Mouse (Mus musculus): Measurements from ENCODE around the gene Larp4. TPM values are rescaled to one million over a fixed set of nuclear protein-coding genes. Genes with fewer than 3 reads are reported as not detected.
"Not testable (repeated sequence)": the region's sequence is repeated elsewhere in the genome, so short reads cannot be mapped to it uniquely, and the experiment has no call there.

Gene Larp4
- polyA plus RNA-seq (2016; fragmentation: Nextera tagmentation; extraction: Ambion mirVana) = 25.8 and 35.2 TPM in 2 replicates

- not testable (repeated sequence) for H3K27ac ChIP-seq; DNase-seq (ENCODE audit: low spot score); H3K27me3 ChIP-seq (ENCODE audit: insufficient read depth, poor library complexity, severe bottlenecking); H3K36me3 ChIP-seq; H3K4me3 ChIP-seq; H3K9me3 ChIP-seq
- 88% methylated on average over 6 of the region's 6 CpGs for WGBS
- peaks cover 12% of the 10 kb centered on the region for H3K4me1 ChIP-seq (replicated peaks)
These were observed at the start of gene Larp4 for GRCm38 (mm10) chr15:99969765-99970164. Gene Larp4 (plus strand): TSS chr15:99970065.

GRCm38 (mm10) chr15:99931231-99931630 lies 38.6 kb upstream of the Larp4 start:
- Histone ChIP-seq H3K4me3 (no peak overlapping the region), H3K27me3 (ENCODE audit: insufficient read depth, poor library complexity, severe bottlenecking) (no peaks in the 10 kb centered on the region), H3K4me1 (replicated peaks) (no peaks in the 10 kb centered on the region), H3K27ac (no peak overlapping the region), H3K9me3 (no peaks in the 10 kb centered on the region), H3K36me3 (no peaks in the 10 kb centered on the region)
- no peak for DNase-seq (ENCODE audit: low spot score)
- WGBS = 84% methylated on average over 8 of the region's 8 CpGs

DNA sequence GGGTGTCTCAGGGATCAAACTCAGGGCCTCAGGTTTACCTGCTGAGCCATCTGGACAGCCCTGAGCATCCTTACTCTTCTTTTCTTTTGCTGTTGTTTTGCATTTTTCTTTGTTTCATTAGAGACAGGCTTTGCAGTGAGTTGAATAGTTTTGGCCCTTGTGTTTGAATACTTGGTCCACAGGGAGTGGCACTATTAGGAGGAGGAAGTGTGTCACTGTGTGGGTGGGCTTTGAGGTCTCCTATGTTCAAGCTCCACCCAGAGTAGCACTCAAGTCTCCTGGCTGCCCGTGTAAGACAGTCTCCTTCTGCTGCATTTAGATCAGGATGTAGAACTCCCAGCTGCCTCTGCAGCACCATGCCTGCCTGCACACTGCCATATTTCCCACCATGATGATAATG lies 35.4 kb upstream of the Larp4 start:
- no peaks in the 10 kb centered on the region for H3K4me1 ChIP-seq (replicated peaks)
- no peak for DNase-seq (ENCODE audit: low spot score)
- 53% methylated on average over 1 of the region's 1 CpGs for WGBS
- no peaks in the 10 kb centered on the region for H3K36me3 ChIP-seq
- no peaks in the 10 kb centered on the region for H3K9me3 ChIP-seq
- no peak overlapping the region for H3K27ac ChIP-seq
- H3K4me3 ChIP-seq = no peak overlapping the region
- no peaks in the 10 kb centered on the region for H3K27me3 ChIP-seq (ENCODE audit: insufficient read depth, poor library complexity, severe bottlenecking)

DNA sequence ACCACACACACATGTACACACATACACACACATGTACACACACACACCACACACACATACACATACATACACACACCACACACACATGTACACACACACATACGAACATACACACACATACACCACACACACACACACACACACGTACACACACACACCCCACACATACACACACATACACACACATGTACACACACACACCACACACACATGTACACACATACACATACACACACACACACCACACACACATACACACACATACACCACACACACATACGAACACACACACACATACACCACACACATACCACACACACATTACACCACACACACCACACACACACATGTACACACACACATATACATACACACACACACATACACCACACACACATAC lies 33.2 kb upstream of the Larp4 start:
- no peaks in the 10 kb centered on the region for H3K27me3 ChIP-seq (ENCODE audit: insufficient read depth, poor library complexity, severe bottlenecking)
- H3K27ac ChIP-seq = no peak overlapping the region
- WGBS = 93% methylated on average over 3 of the region's 3 CpGs
- H3K4me1 ChIP-seq (replicated peaks) = peaks cover 4% of the 10 kb centered on the region; the same call in 1 of the 2 replicates
- DNase-seq (ENCODE audit: low spot score) = no peak
- no peak overlapping the region for H3K4me3 ChIP-seq
- H3K36me3 ChIP-seq = no peaks in the 10 kb centered on the region
- no peaks in the 10 kb centered on the region for H3K9me3 ChIP-seq

GRCm38 (mm10) chr15:99937841-99938240 lies 32.0 kb upstream of the Larp4 start:
- DNase-seq (ENCODE audit: low spot score) = no peak
- peaks cover 4% of the 10 kb centered on the region for H3K4me1 ChIP-seq (replicated peaks)
- WGBS = 82% methylated on average over 8 of the region's 8 CpGs
- H3K27ac ChIP-seq = no peak overlapping the region
- no peaks in the 10 kb centered on the region for H3K27me3 ChIP-seq (ENCODE audit: insufficient read depth, poor library complexity, severe bottlenecking)
- H3K36me3 ChIP-seq = no peaks in the 10 kb centered on the region
- no peaks in the 10 kb centered on the region for H3K9me3 ChIP-seq
- no peak overlapping the region for H3K4me3 ChIP-seq

DNA sequence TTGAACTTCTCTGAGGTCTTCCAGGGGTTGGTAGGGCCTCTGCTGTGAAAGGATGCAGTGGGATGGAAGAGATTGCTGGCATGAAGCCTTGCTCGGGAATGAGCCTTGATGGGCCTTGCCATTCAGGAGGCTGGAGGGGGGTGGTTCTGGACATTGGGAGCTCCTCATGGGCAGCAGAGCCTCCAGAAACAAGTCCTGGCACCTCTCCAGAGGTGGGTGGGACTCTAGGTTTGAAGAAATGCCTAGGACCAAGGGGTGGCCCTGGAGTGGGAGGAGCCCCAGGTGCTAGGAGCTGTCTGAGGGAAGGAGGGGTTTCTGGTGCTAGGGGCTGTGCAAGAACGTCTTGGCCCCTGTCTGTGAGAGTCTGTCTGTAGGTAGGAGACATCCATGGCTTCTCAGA lies 29.4 kb upstream of the Larp4 start:
- Histone ChIP-seq H3K4me1 (replicated peaks) (peaks cover 4% of the 10 kb centered on the region), H3K4me3 (no peak overlapping the region), H3K27me3 (ENCODE audit: insufficient read depth, poor library complexity, severe bottlenecking) (no peaks in the 10 kb centered on the region), H3K36me3 (peaks cover 7% of the 10 kb centered on the region; the same call in 1 of the 2 replicates), H3K27ac (no peak overlapping the region), H3K9me3 (peaks cover 10% of the 10 kb centered on the region)
- no peak for DNase-seq (ENCODE audit: low spot score)
- WGBS = 45% methylated on average over 2 of the region's 2 CpGs

DNA sequence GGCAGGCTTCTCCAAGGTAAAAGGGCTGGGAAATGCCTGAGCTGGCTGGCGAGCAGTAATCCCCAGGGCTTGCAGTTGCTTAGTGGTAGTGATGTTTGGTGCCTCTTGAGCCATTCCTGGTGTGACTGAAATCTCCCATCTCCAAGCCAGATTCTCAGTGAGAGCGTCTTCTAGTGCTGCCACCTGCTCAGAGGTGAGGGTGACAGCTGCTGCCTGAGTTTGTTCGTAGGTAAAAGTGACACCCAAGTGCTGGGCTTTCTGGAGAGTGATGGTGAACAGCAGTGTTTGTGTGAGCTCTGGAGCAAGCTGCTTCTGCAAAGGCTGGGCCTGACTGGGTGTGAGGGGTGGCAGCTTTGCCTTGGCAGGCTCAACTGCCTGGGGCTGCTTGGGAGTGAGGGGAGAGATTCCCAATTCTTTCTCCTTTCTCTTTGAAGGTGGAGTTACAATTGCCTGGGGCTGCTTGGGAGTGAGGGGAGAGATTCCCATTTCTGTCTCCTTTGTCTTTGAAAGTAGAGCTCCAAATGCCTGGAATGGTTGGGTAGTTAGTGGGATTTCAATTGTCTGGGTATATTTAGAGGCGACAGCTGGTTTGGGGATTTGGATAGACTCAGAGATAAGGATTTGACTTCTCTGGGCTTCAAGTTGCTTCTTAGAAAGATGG lies 28.8 kb upstream of the Larp4 start:
- Histone ChIP-seq H3K4me1 (replicated peaks) (peaks cover 4% of the 10 kb centered on the region), H3K27me3 (ENCODE audit: insufficient read depth, poor library complexity, severe bottlenecking) (no peaks in the 10 kb centered on the region), H3K27ac (no peak overlapping the region), H3K36me3 (peaks cover 7% of the 10 kb centered on the region; the same call in 1 of the 2 replicates), H3K9me3 (peaks cover 10% of the 10 kb centered on the region), H3K4me3 (no peak overlapping the region)
- no peak for DNase-seq (ENCODE audit: low spot score)
- WGBS = 75% methylated on average over 4 of the region's 4 CpGs

DNA sequence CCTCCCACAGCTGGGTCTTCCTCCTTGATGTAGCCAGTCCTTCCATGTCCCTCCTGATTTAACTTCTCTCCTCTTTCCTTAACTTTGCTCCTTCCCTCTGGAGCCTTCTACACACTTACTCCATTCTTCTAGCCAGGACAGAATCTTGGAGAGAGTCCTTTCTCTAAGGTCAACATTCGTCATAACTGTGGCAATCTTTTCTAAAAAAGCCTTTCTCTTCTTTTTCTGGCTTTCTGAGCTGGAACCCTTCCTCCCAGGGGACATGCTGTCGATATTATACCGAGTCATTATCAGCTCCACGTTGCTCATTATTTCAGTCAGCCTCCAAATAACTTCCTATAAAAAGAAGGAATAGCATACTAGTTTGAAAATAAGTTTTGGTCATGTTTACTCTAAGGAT lies 14.5 kb upstream of the Larp4 start:
- no peak overlapping the region for H3K27ac ChIP-seq
- no peaks in the 10 kb centered on the region for H3K9me3 ChIP-seq
- no peak overlapping the region for H3K4me3 ChIP-seq
- H3K27me3 ChIP-seq (ENCODE audit: insufficient read depth, poor library complexity, severe bottlenecking) = no peaks in the 10 kb centered on the region
- no peaks in the 10 kb centered on the region for H3K4me1 ChIP-seq (replicated peaks)
- H3K36me3 ChIP-seq = no peaks in the 10 kb centered on the region
- WGBS = 83% methylated on average over 4 of the region's 4 CpGs
- DNase-seq (ENCODE audit: low spot score) = no peak

DNA sequence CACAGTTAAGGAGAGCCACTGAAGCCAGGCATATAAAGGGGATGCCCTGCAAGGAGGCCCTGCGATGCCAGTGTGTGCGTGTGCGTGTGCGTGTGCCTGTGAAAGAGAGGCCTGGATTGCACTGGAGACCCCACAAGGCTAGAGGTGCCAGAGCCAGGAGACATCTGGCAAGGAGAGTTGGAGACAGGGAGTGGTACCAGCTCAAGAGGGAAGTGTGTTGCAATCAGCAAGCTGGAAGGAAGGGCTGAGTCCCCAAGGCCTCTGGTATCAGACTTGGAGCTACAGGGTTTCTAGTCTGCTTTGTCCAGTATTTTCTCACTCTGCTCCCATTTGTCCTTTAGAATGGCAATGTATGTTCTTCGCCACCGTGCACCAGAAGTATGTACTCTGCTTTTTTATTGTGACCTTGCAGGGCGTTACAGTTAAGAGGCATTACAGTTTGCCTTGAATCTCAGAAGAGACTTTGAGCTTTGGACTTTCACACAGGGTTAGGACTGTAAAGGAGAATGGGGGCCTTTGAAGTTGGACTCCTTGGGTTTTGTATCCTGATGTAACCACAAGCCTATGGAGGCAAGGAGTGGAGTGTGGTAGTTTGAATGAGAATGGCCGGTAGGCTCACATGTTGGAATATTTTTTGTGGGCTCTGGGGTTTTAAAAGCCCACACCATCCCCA lies 4.6 kb upstream of the Larp4 start:
- no peaks in the 10 kb centered on the region for H3K36me3 ChIP-seq
- no peak for DNase-seq (ENCODE audit: low spot score)
- H3K4me3 ChIP-seq = no peak overlapping the region
- H3K4me1 ChIP-seq (replicated peaks) = no peaks in the 10 kb centered on the region
- no peaks in the 10 kb centered on the region for H3K27me3 ChIP-seq (ENCODE audit: insufficient read depth, poor library complexity, severe bottlenecking)
- WGBS = 90% methylated on average over 8 of the region's 8 CpGs
- H3K9me3 ChIP-seq = no peaks in the 10 kb centered on the region
- H3K27ac ChIP-seq = no peak overlapping the region

DNA sequence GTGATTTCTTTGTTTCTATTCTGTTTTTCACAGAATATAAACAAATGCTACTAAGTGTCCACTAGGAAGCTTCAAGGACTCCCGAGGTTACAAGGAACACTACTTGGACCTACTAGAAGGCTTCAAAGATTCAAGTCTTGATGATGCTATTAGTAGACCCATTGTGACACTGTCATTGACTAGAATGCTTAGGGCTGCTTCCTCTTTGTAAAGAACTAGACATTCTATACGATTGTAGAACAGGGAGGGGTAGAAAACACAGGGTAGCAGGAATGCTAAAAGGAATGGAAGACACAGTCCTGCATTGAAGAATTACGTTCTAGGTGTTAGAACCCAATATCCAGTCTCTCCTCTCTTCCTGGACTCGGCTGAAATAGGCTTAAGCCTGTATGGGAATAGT lies 2.9 kb upstream of the Larp4 start, which contains the start of gene Fam186a:
Gene Fam186a (minus strand): TSS at position 101 of the 400 bp plus-strand sequence.
- WGBS = 78% methylated on average over 4 of the region's 4 CpGs

GRCm38 (mm10) chr15:99970606-99971005 lies 741 bp downstream of the Larp4 start:
- Histone ChIP-seq H3K4me1 (replicated peaks) (peaks cover 13% of the 10 kb centered on the region), H3K36me3 (no peaks in the 10 kb centered on the region), H3K4me3 (no peak overlapping the region), H3K9me3 (no peaks in the 10 kb centered on the region), H3K27ac (no peak overlapping the region), H3K27me3 (ENCODE audit: insufficient read depth, poor library complexity, severe bottlenecking) (no peaks in the 10 kb centered on the region)
- no peak for DNase-seq (ENCODE audit: low spot score)
- WGBS = 91% methylated on average over 1 of the region's 1 CpGs

More for the DNA sequence above, 2.9 kb upstream of the Larp4 start, which contains the start of gene Fam186a:
- Histone ChIP-seq H3K4me3 (no peak within 1 kb of the TSS), H3K9me3 (no peaks in the 10 kb centered on the region), H3K4me1 (replicated peaks) (no peaks in the 10 kb centered on the region), H3K27me3 (ENCODE audit: insufficient read depth, poor library complexity, severe bottlenecking) (no peaks in the 10 kb centered on the region), H3K36me3 (no peaks in the 10 kb centered on the region), H3K27ac (no peak within 1 kb of the TSS)
- DNase-seq (ENCODE audit: low spot score) = no peak

GRCm38 (mm10) chr15:99972361-99972988 lies 2.6 kb downstream of the Larp4 start:
- WGBS = under 1% methylated on average over 50 of the region's 50 CpGs
- peak overlapping the region; percentile 74 for H3K4me3 ChIP-seq
- H3K36me3 ChIP-seq = no peaks in the 10 kb centered on the region
- H3K27ac ChIP-seq = peak overlapping the region; percentile 93
- DNase-seq (ENCODE audit: low spot score) = peak; percentile 97
- H3K9me3 ChIP-seq = no peaks in the 10 kb centered on the region
- peaks cover 13% of the 10 kb centered on the region for H3K4me1 ChIP-seq (replicated peaks)
- H3K27me3 ChIP-seq (ENCODE audit: insufficient read depth, poor library complexity, severe bottlenecking) = no peaks in the 10 kb centered on the region
